Mouse (Mus musculus): Measurements from ENCODE around the gene Rbm19. TPM values are rescaled to one million over a fixed set of nuclear protein-coding genes. Genes with fewer than 3 reads are reported as not detected.
"Not testable (repeated sequence)": the region's sequence is repeated elsewhere in the genome, so short reads cannot be mapped to it uniquely, and the experiment has no call there.

The Rbm19 gene
- total RNA-seq (2021) = 10 to 100 TPM; 18.2 to 18.7 TPM

GRCm38 (mm10) chr5:120116261-120117050 lies at the start of gene Rbm19:
Rbm19 (plus strand) TSS chr5:120116465.
- peak; percentile 78 to 86 for DNase-seq (ENCODE audit: extremely low spot score in 1 of 2, low spot score in 1 of 2)

- no peak for DNase-seq (ENCODE audit: extremely low spot score in 1 of 2, low spot score in 1 of 2)
Observed at GRCm38 (mm10) chr5:120067266-120067665, 49.0 kb upstream of the Rbm19 start.

- DNase-seq (ENCODE audit: extremely low spot score in 1 of 2, low spot score in 1 of 2) = no peak
Observed at GRCm38 (mm10) chr5:120074101-120074500, 42.2 kb upstream of the Rbm19 start.

GRCm38 (mm10) chr5:120080027-120080426 lies 36.2 kb upstream of the Rbm19 start:
- DNase-seq (ENCODE audit: extremely low spot score in 1 of 2, low spot score in 1 of 2) = no peak

- no peak for DNase-seq (ENCODE audit: extremely low spot score in 1 of 2, low spot score in 1 of 2)
Observed at GRCm38 (mm10) chr5:120080468-120080867, 35.8 kb upstream of the Rbm19 start.

GRCm38 (mm10) chr5:120088561-120088960 lies 27.7 kb upstream of the Rbm19 start:
- peak; percentile 91 to 98 for DNase-seq (ENCODE audit: extremely low spot score in 1 of 2, low spot score in 1 of 2)

GRCm38 (mm10) chr5:120094602-120095001 lies 21.7 kb upstream of the Rbm19 start:
- DNase-seq (ENCODE audit: extremely low spot score in 1 of 2, low spot score in 1 of 2) = peak in 1 of 2 experiments; percentile 46

GRCm38 (mm10) chr5:120097042-120097441 lies 19.2 kb upstream of the Rbm19 start:
- DNase-seq (ENCODE audit: extremely low spot score in 1 of 2, low spot score in 1 of 2) = no peak

- no peak for DNase-seq (ENCODE audit: extremely low spot score in 1 of 2, low spot score in 1 of 2)
Observed at GRCm38 (mm10) chr5:120100814-120101213, 15.5 kb upstream of the Rbm19 start.

- DNase-seq (ENCODE audit: extremely low spot score in 1 of 2, low spot score in 1 of 2) = no peak
Observed at GRCm38 (mm10) chr5:120102097-120102496, 14.2 kb upstream of the Rbm19 start.

GRCm38 (mm10) chr5:120102732-120103131 lies 13.5 kb upstream of the Rbm19 start:
- peak; percentile 34 to 53 for DNase-seq (ENCODE audit: extremely low spot score in 1 of 2, low spot score in 1 of 2)

GRCm38 (mm10) chr5:120103458-120103857 lies 12.8 kb upstream of the Rbm19 start:
- no peak for DNase-seq (ENCODE audit: extremely low spot score in 1 of 2, low spot score in 1 of 2)

GRCm38 (mm10) chr5:120106424-120107073 lies 9.7 kb upstream of the Rbm19 start:
- peak in 1 of 2 experiments; percentile 38 for DNase-seq (ENCODE audit: extremely low spot score in 1 of 2, low spot score in 1 of 2)

- DNase-seq (ENCODE audit: extremely low spot score in 1 of 2, low spot score in 1 of 2) = no peak
Observed at GRCm38 (mm10) chr5:120114361-120114760, 1.9 kb upstream of the Rbm19 start.

- DNase-seq (ENCODE audit: extremely low spot score in 1 of 2, low spot score in 1 of 2) = not testable (repeated sequence)
Observed at GRCm38 (mm10) chr5:120117161-120117560, 896 bp downstream of the Rbm19 start.

- DNase-seq (ENCODE audit: extremely low spot score in 1 of 2, low spot score in 1 of 2) = no peak
Observed at GRCm38 (mm10) chr5:120124881-120125690, 8.8 kb downstream of the Rbm19 start.

- peak in 1 of 2 experiments; percentile 45 for DNase-seq (ENCODE audit: extremely low spot score in 1 of 2, low spot score in 1 of 2)
Observed at GRCm38 (mm10) chr5:120127641-120128040, 11.4 kb downstream of the Rbm19 start.

GRCm38 (mm10) chr5:120128511-120128910 lies 12.2 kb downstream of the Rbm19 start:
- no peak for DNase-seq (ENCODE audit: extremely low spot score in 1 of 2, low spot score in 1 of 2)

GRCm38 (mm10) chr5:120129070-120129469 lies 12.8 kb downstream of the Rbm19 start:
- DNase-seq (ENCODE audit: extremely low spot score in 1 of 2, low spot score in 1 of 2) = no peak

GRCm38 (mm10) chr5:120129761-120130160 lies 13.5 kb downstream of the Rbm19 start:
- no peak for DNase-seq (ENCODE audit: extremely low spot score in 1 of 2, low spot score in 1 of 2)

GRCm38 (mm10) chr5:120130163-120130562 lies 13.9 kb downstream of the Rbm19 start:
- no peak for DNase-seq (ENCODE audit: extremely low spot score in 1 of 2, low spot score in 1 of 2)

Measured in layer of hippocampus, postnatal 25 days (tissue).